Mouse (Mus musculus) hindbrain, postnatal 0 days (tissue): ENCODE measurements around the gene St6galnac1. TPM values are rescaled to one million over a fixed set of nuclear protein-coding genes. Genes with fewer than 3 reads are reported as not detected.
A peak's percentile ranks its signal among the peaks of the same experiment; 100 is the strongest.

Experiments
- ATAC-seq: fragments of 200-750 bp; cut with Nextera tagmentation; 2 replicates; pipeline ENCODE4 v1.8.0; 2017; ENCODE audit warnings: mild to moderate bottlenecking, moderate TSS enrichment, moderate library complexity
- DNase-seq: peaks from one replicate; pipeline ENCODE4 v3.0.0-alpha.2; 2015; ENCODE audit warnings: low spot score
- H3K27ac ChIP-seq: fragments of 300-500 bp; sonication (generic); 2 replicates; pipeline ENCODE4 v1.5.1; 2014; ENCODE audit warnings: mild to moderate bottlenecking
- H3K27me3 ChIP-seq: fragments of 300-500 bp; sonication (generic); 2 replicates; pipeline ENCODE4 v1.6.1; 2014; ENCODE audit warnings: low read length, mixed read lengths; ENCODE audit not compliant: insufficient read depth
- H3K36me3 ChIP-seq: fragments of 300-500 bp; sonication (generic); 2 replicates; pipeline ENCODE4 v1.6.1; 2014; ENCODE audit warnings: low read length, mixed read lengths; ENCODE audit not compliant: insufficient read depth
- H3K4me1 ChIP-seq: fragments of 300-500 bp; sonication (generic); 2 replicates; pipeline ENCODE4 v1.6.1; 2014; ENCODE audit warnings: antibody characterized with exemption, low read length, mixed read lengths; ENCODE audit not compliant: insufficient read depth
- H3K4me2 ChIP-seq: fragments of 300-500 bp; sonication (generic); 2 replicates; pipeline ENCODE4 v1.6.1; 2014; ENCODE audit warnings: low read depth, mild to moderate bottlenecking, low read length, moderate library complexity, mixed read lengths
- H3K4me3 ChIP-seq: fragments of 300-500 bp; sonication (generic); 2 replicates; pipeline ENCODE4 v1.5.1; 2014; ENCODE audit warnings: low read length
- H3K9ac ChIP-seq: fragments of 300-500 bp; sonication (generic); replicated peaks from 2 replicates; pipeline ENCODE4 v1.6.1; 2014; ENCODE audit warnings: mild to moderate bottlenecking, low read length, moderate library complexity, mixed read lengths
- H3K9me3 ChIP-seq: fragments of 300-500 bp; sonication (generic); 2 replicates; pipeline ENCODE4 v1.6.1; 2016; ENCODE audit warnings: low read length, mixed read lengths
- CTCF ChIP-seq: IDR thresholded peaks from 2 replicates; pipeline ENCODE4 v1.5.1; 2016; ENCODE audit warnings: antibody characterized with exemption, control low read depth, low read depth
- WGBS: fragments of 180-500 bp; shearing (Covaris S2); extraction: QIAGEN DNeasy Blood & Tissue Kit; methylation state at CpG from one replicate; pipeline ENCODE4 v1.1.7; 2014; 5-methylcytosine and 5-hydroxymethylcytosine counted together
- polyA plus RNA-seq: library from polyadenylated mRNA; unstranded; fragments of >200 nt; fragmentation: Nextera tagmentation; extraction: Ambion mirVana; gene quantifications from 2 replicates; pipeline ENCODE4 v1.2.1, GENCODE M21; 2015
- total RNA-seq: library from RNA; depleted of rRNA; stranded (reverse); fragments of >200 nt; gene quantifications from 2 replicates; pipeline ENCODE4 v1.2.3, GENCODE M21; 2014

Gene St6galnac1
- total and polyA plus RNA-seq, 2 experiments from 2014 or later: not detected

- no peaks in the 10 kb centered on the region for H3K36me3 ChIP-seq
- WGBS: 17% methylated on average over 7 of the region's 7 CpGs
- H3K4me1 ChIP-seq: peaks cover 30% of the 10 kb centered on the region
Measured at GRCm38 (mm10) chr11:116807938-116808606, 32.8 kb upstream of the St6galnac1 start.

DNA sequence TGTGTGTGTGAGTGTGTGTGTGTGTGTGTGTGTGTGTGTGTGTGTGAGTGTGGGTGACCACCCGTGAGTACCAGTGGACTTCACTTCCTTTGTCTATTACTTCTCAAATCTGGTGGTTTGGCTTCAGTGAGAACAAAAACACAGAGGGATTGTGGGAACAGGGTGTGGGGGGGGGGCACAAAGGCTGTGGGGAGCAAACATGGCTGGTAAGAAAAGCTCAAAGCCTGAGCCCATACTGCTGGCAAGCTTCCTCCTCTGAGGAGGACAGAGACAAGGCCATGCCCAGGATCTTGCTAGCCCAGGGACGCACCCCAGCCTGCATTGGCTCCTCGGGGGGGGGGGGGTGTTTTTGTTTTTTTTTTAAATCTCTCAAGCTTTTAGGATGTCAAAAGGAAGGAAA, 32.2 kb upstream of the St6galnac1 start:
- Histone ChIP-seq H3K36me3 (no peaks in the 10 kb centered on the region), H3K4me3 (no peak overlapping the region), H3K4me1 (peaks cover 25% of the 10 kb centered on the region), H3K4me2 (no peak overlapping the region), H3K9ac (0 out of 2 replicates have a peak overlapping the region, but pooled peaks have one; percentile 3), H3K9me3 (no peaks in the 10 kb centered on the region), H3K27ac (peak overlapping the region; percentile 49), H3K27me3 (no peaks in the 10 kb centered on the region)
- ATAC-seq: no peak
- WGBS: 73% methylated on average over 3 of the region's 3 CpGs
- DNase-seq: no peak
- no peak for TF ChIP-seq CTCF

More at GRCm38 (mm10) chr11:116807938-116808606, 32.8 kb upstream of the St6galnac1 start:
- DNase-seq (peak; percentile 93), ATAC-seq (no peak)
- Histone ChIP-seq H3K4me3 (no peak overlapping the region), H3K27ac (peak overlapping the region; percentile 54), H3K27me3 (no peaks in the 10 kb centered on the region), H3K4me2 (no peak overlapping the region), H3K9me3 (no peaks in the 10 kb centered on the region), H3K9ac (0 out of 2 replicates have a peak overlapping the region, but pooled peaks have one; percentile 3)
- peak; percentile 94 for TF ChIP-seq CTCF

DNA sequence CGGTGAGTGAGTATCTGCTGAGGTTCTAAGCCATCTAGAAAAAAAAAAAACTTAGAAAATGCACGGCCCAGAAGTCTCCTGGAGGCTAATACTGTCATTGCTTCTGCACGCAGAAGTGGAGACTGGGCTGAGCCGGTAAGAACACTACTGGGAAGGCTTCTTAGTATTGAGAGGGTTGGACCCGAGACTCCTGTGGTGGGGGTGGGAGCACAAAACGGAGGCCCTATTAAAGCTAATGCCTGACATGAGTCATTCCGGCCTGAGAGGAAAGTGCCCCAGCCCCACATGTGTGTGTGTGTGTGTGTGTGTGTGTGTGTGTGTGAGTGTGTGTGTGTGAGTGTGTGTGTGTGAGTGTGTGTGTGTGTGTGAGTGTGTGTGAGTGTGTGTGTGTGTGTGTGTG, 31.8 kb upstream of the St6galnac1 start:
- no peak overlapping the region for H3K27ac ChIP-seq
- H3K9me3 ChIP-seq: no peaks in the 10 kb centered on the region
- no peak for ATAC-seq

DNA sequence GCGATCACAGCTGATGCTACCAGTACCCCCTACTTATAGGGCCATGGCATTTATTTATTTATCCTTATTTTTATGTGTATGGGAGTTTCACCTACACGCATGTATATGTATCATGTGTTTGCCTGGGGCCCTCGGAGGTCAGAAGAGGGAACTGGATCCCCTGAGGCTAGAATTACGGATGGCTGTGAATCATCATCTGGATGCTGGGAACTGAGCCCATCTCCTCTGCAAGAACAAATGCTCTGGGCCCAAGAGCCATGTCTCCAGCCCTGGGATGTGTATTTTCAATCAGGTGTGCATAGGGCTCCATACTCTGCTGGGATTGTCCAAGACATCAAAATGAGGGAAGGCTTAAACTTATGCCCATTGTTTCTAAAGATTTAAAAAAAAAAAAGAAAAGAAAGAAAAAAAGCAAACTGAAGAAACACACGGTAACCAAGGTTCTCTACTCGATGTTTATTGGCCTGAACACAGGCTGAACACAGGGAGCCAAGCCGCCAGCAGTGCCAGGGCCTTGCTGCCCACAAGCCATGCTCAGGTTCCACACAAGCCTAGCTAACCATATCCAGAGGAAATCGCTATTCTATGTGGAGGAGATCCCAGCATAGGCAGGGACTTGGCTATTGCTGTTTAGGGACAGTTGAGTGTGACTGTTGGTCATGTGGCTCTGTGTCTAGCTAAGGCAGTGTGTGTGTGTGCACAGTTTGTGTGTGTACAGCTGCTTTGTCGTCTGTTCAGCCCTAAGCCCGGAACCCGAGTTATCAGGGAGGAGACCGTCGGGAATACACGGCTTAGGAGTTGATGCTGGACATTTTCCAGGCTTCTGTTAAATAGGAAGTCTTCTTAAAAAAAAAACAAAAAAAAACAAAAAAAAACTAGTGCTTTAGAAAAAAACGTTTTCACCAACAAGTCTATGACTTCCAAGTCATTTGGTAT, 31.1 kb upstream of the St6galnac1 start:
- no peak overlapping the region for H3K4me3 ChIP-seq
- no peaks in the 10 kb centered on the region for H3K27me3 ChIP-seq
- DNase-seq (peak; percentile 43), ATAC-seq (no peak)
- no peaks in the 10 kb centered on the region for H3K9me3 ChIP-seq
- H3K9ac ChIP-seq: no peak overlapping the region
- peaks cover 20% of the 10 kb centered on the region for H3K4me1 ChIP-seq
- no peak overlapping the region for H3K4me2 ChIP-seq
- no peaks in the 10 kb centered on the region for H3K36me3 ChIP-seq
- no peak for TF ChIP-seq CTCF
- no peak overlapping the region; the same call in 1 of the 2 replicates for H3K27ac ChIP-seq
- WGBS: 60% methylated on average over 15 of the region's 15 CpGs

More for the DNA sequence above, 31.8 kb upstream of the St6galnac1 start:
- H3K4me2 ChIP-seq: no peak overlapping the region
- H3K4me3 ChIP-seq: no peak overlapping the region
- H3K4me1 ChIP-seq: peaks cover 23% of the 10 kb centered on the region
- WGBS: 49% methylated on average over 7 of the region's 7 CpGs
- DNase-seq: no peak
- no peaks in the 10 kb centered on the region for H3K36me3 ChIP-seq
- no peak overlapping the region for H3K9ac ChIP-seq
- TF ChIP-seq CTCF: 0 out of 2 replicates have a peak, but pooled peaks have one; percentile 11
- no peaks in the 10 kb centered on the region for H3K27me3 ChIP-seq

GRCm38 (mm10) chr11:116802709-116803108, 27.4 kb upstream of the St6galnac1 start:
- no peak overlapping the region for H3K27ac ChIP-seq
- H3K4me3 ChIP-seq: no peak overlapping the region
- H3K9me3 ChIP-seq: no peaks in the 10 kb centered on the region
- WGBS: 85% methylated on average over 5 of the region's 5 CpGs
- H3K4me1 ChIP-seq: peaks cover 4% of the 10 kb centered on the region; the same call in 1 of the 2 replicates
- no peak overlapping the region for H3K4me2 ChIP-seq
- H3K27me3 ChIP-seq: no peaks in the 10 kb centered on the region
- DNase-seq: no peak
- no peak for TF ChIP-seq CTCF
- H3K9ac ChIP-seq: no peak overlapping the region
- no peaks in the 10 kb centered on the region for H3K36me3 ChIP-seq
- ATAC-seq: no peak

DNA sequence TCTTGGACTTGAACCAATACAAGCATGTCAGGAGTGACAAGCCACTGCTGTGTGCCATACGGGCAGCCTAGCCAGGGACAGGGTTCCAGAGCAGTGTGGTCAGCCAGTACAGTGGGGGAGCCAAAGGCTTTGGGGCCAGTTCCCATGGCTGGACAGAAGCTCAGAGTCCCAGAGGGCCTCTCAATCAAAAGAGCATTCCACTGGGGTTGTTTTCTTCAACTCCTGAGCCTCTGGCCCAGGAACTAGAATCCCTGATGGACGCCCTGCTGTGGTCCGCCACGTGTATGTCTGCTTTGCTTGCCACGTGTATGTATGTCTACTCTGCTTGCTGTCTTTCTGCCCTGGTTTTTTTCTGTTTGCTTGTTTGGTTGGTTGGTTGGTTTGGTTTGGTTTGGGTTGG, 25.8 kb upstream of the St6galnac1 start:
- Histone ChIP-seq H3K4me1 (no peaks in the 10 kb centered on the region), H3K27me3 (no peaks in the 10 kb centered on the region), H3K4me2 (no peak overlapping the region), H3K36me3 (no peaks in the 10 kb centered on the region), H3K27ac (no peak overlapping the region), H3K9ac (no peak overlapping the region), H3K4me3 (no peak overlapping the region), H3K9me3 (no peaks in the 10 kb centered on the region)
- no peak for ATAC-seq
- 59% methylated on average over 5 of the region's 5 CpGs for WGBS
- TF ChIP-seq CTCF: no peak
- DNase-seq: no peak
